Mouse (Mus musculus) lung, embryonic 15.5 days (tissue): Measurements from ENCODE around the gene Cblc. TPM values are rescaled to one million over a fixed set of nuclear protein-coding genes. Genes with fewer than 3 reads are reported as not detected.

Experiments used
- ATAC-seq: fragments of 200-750 bp; cut with Nextera tagmentation; 2 replicates; pipeline ENCODE4 v1.8.0; 2017; ENCODE audit warnings: moderate number of reproducible peaks, borderline replicate concordance; ENCODE audit not compliant: low FRiP score, low TSS enrichment; ENCODE audit errors: extremely low read depth
- H3K27ac ChIP-seq: fragments of 300-500 bp; sonication (generic); 2 replicates; pipeline ENCODE4 v1.5.1; 2015; ENCODE audit warnings: moderate library complexity, mild to moderate bottlenecking, inconsistent platforms
- H3K27me3 ChIP-seq: fragments of 300-500 bp; sonication (generic); 2 replicates; pipeline ENCODE4 v1.6.1; 2015; ENCODE audit warnings: inconsistent platforms
- H3K36me3 ChIP-seq: fragments of 300-500 bp; sonication (generic); 2 replicates; pipeline ENCODE4 v1.6.1; 2015; ENCODE audit warnings: inconsistent platforms
- H3K4me1 ChIP-seq: fragments of 300-500 bp; sonication (generic); 2 replicates; pipeline ENCODE4 v1.6.1; 2015; ENCODE audit warnings: inconsistent platforms
- H3K4me2 ChIP-seq: fragments of 300-500 bp; sonication (generic); 2 replicates; pipeline ENCODE4 v1.6.1; 2015; ENCODE audit warnings: inconsistent platforms, mild to moderate bottlenecking, moderate library complexity
- H3K4me3 ChIP-seq: fragments of 300-500 bp; sonication (generic); 2 replicates; pipeline ENCODE4 v1.5.1; 2015; ENCODE audit warnings: mild to moderate bottlenecking, inconsistent platforms
- H3K9ac ChIP-seq: fragments of 300-500 bp; sonication (generic); 2 replicates; pipeline ENCODE4 v1.6.1; 2015; ENCODE audit warnings: inconsistent platforms
- H3K9me3 ChIP-seq: fragments of 300-500 bp; sonication (generic); 2 replicates; pipeline ENCODE4 v1.6.1; 2016; ENCODE audit warnings: inconsistent platforms
- WGBS: fragments of 180-500 bp; shearing (Covaris S2); methylation state at CpG from one replicate; pipeline ENCODE4 v1.1.7; 2015; 5-methylcytosine and 5-hydroxymethylcytosine counted together
- polyA plus RNA-seq: library from polyadenylated mRNA; unstranded; fragments of >200 nt; fragmentation: Nextera tagmentation; extraction: Ambion mirVana; gene quantifications from 2 replicates; pipeline ENCODE4 v1.2.1, GENCODE M21; 2015

Gene Cblc
- polyA plus RNA-seq, 1 experiment from 2014 or later: 15.2 TPM

DNA sequence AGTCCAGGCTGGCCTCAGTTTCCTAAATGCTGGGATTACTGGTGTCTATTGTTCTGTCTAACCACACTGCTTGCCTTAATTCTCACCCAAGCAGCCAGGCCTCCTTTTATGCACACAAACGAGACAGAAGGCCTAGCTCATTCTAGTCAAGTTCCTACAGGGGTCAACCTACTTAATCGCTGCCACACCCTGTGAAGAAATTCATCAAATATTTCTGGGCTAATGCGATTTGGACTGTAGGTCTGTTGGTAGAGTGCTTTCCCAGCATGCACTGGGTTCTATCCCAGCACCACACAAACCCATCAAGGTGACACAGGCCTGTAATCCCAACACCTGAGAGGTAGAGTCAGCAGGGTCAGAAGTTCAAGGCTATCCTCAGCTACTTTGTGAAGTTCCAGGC, 33.1 kb upstream of the Cblc start:
- H3K27me3 ChIP-seq: no peaks in the 10 kb centered on the region
- H3K9me3 ChIP-seq: no peaks in the 10 kb centered on the region
- H3K27ac ChIP-seq: no peak overlapping the region
- H3K4me1 ChIP-seq: peaks cover 23% of the 10 kb centered on the region
- 67% methylated on average over 3 of the region's 3 CpGs for WGBS
- no peak for ATAC-seq
- no peak overlapping the region for H3K4me2 ChIP-seq
- no peaks in the 10 kb centered on the region for H3K36me3 ChIP-seq
- no peak overlapping the region for H3K4me3 ChIP-seq
- H3K9ac ChIP-seq: no peak overlapping the region

- H3K4me1 ChIP-seq: peaks cover 47% of the 10 kb centered on the region
- WGBS: 51% methylated on average over 6 of the region's 6 CpGs
- H3K27ac ChIP-seq: no peak overlapping the region
- H3K4me2 ChIP-seq: no peak overlapping the region
- peaks cover 6% of the 10 kb centered on the region for H3K27me3 ChIP-seq
- no peaks in the 10 kb centered on the region for H3K9me3 ChIP-seq
- no peaks in the 10 kb centered on the region for H3K36me3 ChIP-seq
- H3K9ac ChIP-seq: 0 out of 2 replicates have a peak overlapping the region, but pooled peaks have one; percentile 8
- ATAC-seq: no peak
- H3K4me3 ChIP-seq: no peak overlapping the region
Measured at GRCm38 (mm10) chr7:19826756-19827155, 30.1 kb upstream of the Cblc start.

DNA sequence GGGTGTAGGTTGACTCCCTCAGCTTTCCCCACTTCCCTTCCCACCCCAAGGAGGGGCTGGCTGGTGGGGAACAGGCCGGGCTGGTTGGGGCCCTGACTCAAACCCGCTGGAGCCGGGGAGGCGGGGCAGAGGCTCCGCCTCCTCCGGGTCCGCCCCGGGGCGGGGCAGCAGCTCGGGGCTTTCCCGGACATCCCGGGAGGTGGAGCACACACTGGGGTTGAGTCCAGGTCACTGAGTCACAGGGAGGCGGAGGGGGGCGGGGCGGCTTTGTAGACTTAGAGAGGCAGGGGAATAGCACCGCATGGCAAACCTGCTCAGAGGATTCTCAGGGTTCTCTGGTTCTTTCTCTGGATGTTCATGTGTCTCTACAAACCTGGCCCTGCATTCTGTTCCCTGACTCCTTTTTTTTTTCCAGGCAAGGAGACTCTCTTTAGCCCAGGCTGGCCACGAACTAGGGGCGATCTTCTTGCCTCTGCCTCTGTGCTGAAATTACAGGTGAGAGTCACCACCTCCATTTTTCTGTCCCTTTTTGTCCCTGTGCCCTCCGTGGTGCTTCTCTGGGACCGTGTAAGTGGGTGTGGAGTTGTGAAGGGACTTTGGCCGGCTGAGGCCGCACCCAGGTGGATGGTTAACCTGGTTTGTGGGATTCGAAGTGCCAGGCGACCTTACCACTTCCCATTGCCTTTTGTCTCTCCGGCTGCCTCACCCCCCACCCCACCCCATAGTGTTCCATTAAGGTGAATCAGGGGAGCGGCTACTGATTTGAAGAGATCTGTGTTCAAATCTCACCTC, 27.8 kb upstream of the Cblc start:
- peaks cover 8% of the 10 kb centered on the region for H3K27me3 ChIP-seq
- H3K4me3 ChIP-seq: no peak overlapping the region
- no peaks in the 10 kb centered on the region for H3K36me3 ChIP-seq
- peak overlapping the region; percentile 25; the same call in 1 of the 2 replicates for H3K4me2 ChIP-seq
- peak overlapping the region; percentile 74 for H3K27ac ChIP-seq
- no peak overlapping the region for H3K9ac ChIP-seq
- 21% methylated on average over 26 of the region's 26 CpGs for WGBS
- peak; percentile 88 for ATAC-seq
- H3K9me3 ChIP-seq: no peaks in the 10 kb centered on the region
- H3K4me1 ChIP-seq: peaks cover 31% of the 10 kb centered on the region

GRCm38 (mm10) chr7:19823256-19824181, 26.9 kb upstream of the Cblc start:
- 23% methylated on average over 16 of the region's 16 CpGs for WGBS
- peaks cover 8% of the 10 kb centered on the region for H3K27me3 ChIP-seq
- H3K4me1 ChIP-seq: peaks cover 37% of the 10 kb centered on the region
- H3K9me3 ChIP-seq: no peaks in the 10 kb centered on the region
- H3K9ac ChIP-seq: no peak overlapping the region
- H3K36me3 ChIP-seq: no peaks in the 10 kb centered on the region
- ATAC-seq: peak; percentile 36
- H3K27ac ChIP-seq: peak overlapping the region; percentile 74
- H3K4me2 ChIP-seq: peak overlapping the region; percentile 25; the same call in 1 of the 2 replicates
- H3K4me3 ChIP-seq: no peak overlapping the region

DNA sequence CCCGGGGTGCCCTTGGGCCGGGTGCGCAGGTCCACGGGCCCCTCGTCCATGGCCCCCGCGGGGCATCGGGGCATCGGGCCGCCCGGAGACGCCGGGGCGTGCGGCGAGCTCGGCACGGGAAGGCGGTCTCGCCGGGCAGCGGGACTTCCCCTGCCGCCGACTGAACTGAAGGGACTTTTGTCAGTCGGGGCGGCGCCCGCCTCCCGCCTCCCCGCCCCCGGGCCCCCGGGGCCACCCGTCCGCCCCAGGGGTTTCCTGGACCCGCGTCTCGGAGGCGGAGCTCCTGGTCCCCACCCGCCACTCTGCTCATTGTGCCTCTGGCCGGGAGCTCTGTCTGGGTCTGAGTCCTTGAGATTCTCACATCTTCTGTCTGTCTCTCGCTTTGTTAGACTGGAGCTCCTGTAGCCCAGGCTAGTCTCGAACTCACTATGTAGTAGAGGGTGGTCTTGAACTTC, 26.0 kb upstream of the Cblc start, which contains the start of gene Bcl3:
Bcl3 (minus strand) TSS at position 167 of the 455 bp plus-strand sequence.
- H3K9me3 ChIP-seq: no peaks in the 10 kb centered on the region
- H3K9ac ChIP-seq: peak within 1 kb of the TSS; percentile 53
- under 1% methylated on average over 33 of the region's 42 CpGs for WGBS
- H3K27me3 ChIP-seq: peaks cover 8% of the 10 kb centered on the region
- ATAC-seq: peak; percentile 16; the same call in 1 of the 2 replicates
- H3K4me3 ChIP-seq: peak within 1 kb of the TSS; percentile 52
- H3K4me2 ChIP-seq: peak within 1 kb of the TSS; percentile 95
- peaks cover 46% of the 10 kb centered on the region for H3K4me1 ChIP-seq
- no peaks in the 10 kb centered on the region for H3K36me3 ChIP-seq
- H3K27ac ChIP-seq: peak within 1 kb of the TSS; percentile 74

DNA sequence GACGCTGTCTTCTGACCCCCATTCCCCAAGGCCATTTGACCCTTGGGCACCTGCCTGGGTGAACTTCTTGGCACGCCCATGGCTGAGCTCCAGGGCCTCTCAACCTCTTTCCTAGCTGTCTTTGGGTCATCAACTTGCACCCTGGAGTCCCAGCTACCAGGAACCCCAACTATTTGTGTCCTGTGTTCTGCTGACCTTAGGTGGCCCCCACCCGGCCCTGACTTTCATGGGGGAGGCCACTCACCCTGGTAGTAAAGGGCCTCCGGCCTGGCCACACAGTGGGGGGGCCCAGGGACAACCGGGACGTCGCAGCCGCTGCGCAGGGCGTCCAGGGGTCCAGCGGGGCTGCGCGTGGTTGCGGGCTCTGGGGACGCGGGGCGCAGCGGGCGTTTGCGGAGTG, 25.6 kb upstream of the Cblc start:
- Histone ChIP-seq H3K4me1 (peaks cover 50% of the 10 kb centered on the region), H3K27me3 (peaks cover 8% of the 10 kb centered on the region)
- WGBS: 6% methylated on average over 20 of the region's 20 CpGs

DNA sequence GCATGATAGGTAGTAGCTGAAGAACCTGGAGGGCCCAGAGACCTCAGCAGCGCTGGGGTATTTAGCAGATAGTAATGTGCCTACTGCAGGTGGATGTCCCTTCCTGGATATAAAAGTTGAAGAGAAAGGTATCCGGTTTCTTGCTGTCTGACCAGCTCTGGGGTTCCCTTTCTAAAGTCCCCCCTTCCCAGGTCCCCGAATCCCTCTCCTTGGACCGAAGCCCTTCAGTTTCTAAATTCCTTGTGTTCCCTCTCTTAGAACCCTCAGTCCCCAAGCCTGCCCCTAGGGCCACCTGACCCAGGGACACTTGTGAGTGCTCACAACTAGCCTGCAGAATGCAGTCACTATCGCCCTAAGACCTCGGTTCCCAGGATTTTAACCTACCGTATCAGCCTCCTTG, 25.0 kb upstream of the Cblc start:
- H3K4me3 ChIP-seq: no peak overlapping the region
- H3K9ac ChIP-seq: no peak overlapping the region
- H3K27ac ChIP-seq: no peak overlapping the region
- peaks cover 8% of the 10 kb centered on the region for H3K27me3 ChIP-seq
- ATAC-seq: no peak
- no peaks in the 10 kb centered on the region for H3K9me3 ChIP-seq
- peak overlapping the region; percentile 95 for H3K4me2 ChIP-seq
- H3K36me3 ChIP-seq: no peaks in the 10 kb centered on the region
- peaks cover 52% of the 10 kb centered on the region for H3K4me1 ChIP-seq
- WGBS: 77% methylated on average over 7 of the region's 7 CpGs

More for the DNA sequence above, 25.6 kb upstream of the Cblc start:
- Histone ChIP-seq H3K9me3 (no peaks in the 10 kb centered on the region), H3K36me3 (no peaks in the 10 kb centered on the region), H3K4me3 (peak overlapping the region; percentile 52), H3K4me2 (peak overlapping the region; percentile 95), H3K9ac (peak overlapping the region; percentile 53), H3K27ac (no peak overlapping the region)
- ATAC-seq: no peak

DNA sequence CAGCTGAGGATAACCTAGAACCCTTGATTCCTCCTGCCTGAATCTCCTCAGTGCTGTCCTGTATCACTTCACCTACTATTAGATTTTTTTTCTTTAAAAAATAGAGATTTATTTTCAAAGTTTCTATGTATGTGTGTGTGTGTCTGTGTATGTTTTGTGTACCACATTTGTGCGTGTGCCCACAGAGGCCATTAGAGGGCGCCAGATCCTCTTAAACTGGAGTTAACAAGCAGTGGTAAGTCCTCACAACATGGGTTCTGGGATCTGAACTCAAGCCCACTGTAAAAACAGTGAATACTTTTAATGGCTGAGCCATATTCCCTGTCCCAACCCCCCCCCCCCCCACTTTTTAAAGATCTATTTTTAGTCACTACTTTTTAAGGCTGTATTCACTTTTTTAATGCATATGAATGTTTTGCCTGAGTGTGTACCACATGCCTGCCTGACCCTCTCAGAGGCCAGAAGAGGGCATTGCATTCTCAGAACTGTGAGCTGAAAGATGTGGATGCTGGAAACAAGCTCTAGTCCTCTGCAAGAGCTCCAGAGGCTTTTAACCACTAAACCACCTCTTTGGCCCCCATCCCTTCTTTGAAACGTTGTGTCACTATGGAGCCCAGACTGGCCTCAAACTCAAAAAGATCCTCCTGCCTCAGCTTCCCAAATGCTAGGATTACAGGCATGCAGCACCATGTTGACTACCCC, 23.9 kb upstream of the Cblc start:
- 73% methylated on average over 3 of the region's 3 CpGs for WGBS
- no peaks in the 10 kb centered on the region for H3K36me3 ChIP-seq
- H3K27me3 ChIP-seq: peaks cover 8% of the 10 kb centered on the region
- H3K4me3 ChIP-seq: no peak overlapping the region
- H3K9ac ChIP-seq: no peak overlapping the region
- ATAC-seq: no peak
- peaks cover 62% of the 10 kb centered on the region for H3K4me1 ChIP-seq
- no peaks in the 10 kb centered on the region for H3K9me3 ChIP-seq
- H3K27ac ChIP-seq: no peak overlapping the region
- H3K4me2 ChIP-seq: no peak overlapping the region

- H3K4me1 ChIP-seq: peaks cover 55% of the 10 kb centered on the region
- no peak overlapping the region for H3K4me3 ChIP-seq
- peaks cover 8% of the 10 kb centered on the region for H3K27me3 ChIP-seq
- H3K9ac ChIP-seq: no peak overlapping the region
- WGBS: 78% methylated on average over 7 of the region's 7 CpGs
- no peak for ATAC-seq
- no peaks in the 10 kb centered on the region for H3K9me3 ChIP-seq
- no peak overlapping the region for H3K27ac ChIP-seq
- no peaks in the 10 kb centered on the region for H3K36me3 ChIP-seq
- no peak overlapping the region for H3K4me2 ChIP-seq
Measured at GRCm38 (mm10) chr7:19818875-19819274, 22.3 kb upstream of the Cblc start.

DNA sequence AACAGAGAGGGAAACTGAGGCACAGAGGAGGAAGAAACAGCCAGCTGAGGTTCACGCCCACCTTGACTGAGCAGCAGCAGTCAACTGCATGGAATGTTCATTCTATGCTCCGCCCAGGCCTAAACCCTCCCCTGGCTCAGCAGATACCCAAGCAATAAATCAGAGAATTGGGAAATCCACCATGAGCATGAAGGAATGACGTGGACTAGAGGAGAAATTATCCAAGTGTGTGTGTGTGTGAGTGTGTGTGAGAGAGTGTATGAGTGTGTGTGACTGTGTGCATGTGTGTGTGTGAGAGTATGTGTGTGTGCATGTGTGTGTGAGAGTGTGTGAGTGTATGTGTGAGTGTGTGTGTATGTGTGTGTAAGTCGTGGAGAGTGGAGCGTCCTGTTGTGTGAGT, 21.8 kb upstream of the Cblc start:
- no peak overlapping the region for H3K4me3 ChIP-seq
- H3K27ac ChIP-seq: peak overlapping the region; percentile 92; the same call in 1 of the 2 replicates
- H3K9me3 ChIP-seq: no peaks in the 10 kb centered on the region
- peaks cover 8% of the 10 kb centered on the region for H3K27me3 ChIP-seq
- peaks cover 51% of the 10 kb centered on the region for H3K4me1 ChIP-seq
- no peak for ATAC-seq
- no peak overlapping the region for H3K9ac ChIP-seq
- WGBS: 62% methylated on average over 5 of the region's 5 CpGs
- no peak overlapping the region for H3K4me2 ChIP-seq
- H3K36me3 ChIP-seq: no peaks in the 10 kb centered on the region

DNA sequence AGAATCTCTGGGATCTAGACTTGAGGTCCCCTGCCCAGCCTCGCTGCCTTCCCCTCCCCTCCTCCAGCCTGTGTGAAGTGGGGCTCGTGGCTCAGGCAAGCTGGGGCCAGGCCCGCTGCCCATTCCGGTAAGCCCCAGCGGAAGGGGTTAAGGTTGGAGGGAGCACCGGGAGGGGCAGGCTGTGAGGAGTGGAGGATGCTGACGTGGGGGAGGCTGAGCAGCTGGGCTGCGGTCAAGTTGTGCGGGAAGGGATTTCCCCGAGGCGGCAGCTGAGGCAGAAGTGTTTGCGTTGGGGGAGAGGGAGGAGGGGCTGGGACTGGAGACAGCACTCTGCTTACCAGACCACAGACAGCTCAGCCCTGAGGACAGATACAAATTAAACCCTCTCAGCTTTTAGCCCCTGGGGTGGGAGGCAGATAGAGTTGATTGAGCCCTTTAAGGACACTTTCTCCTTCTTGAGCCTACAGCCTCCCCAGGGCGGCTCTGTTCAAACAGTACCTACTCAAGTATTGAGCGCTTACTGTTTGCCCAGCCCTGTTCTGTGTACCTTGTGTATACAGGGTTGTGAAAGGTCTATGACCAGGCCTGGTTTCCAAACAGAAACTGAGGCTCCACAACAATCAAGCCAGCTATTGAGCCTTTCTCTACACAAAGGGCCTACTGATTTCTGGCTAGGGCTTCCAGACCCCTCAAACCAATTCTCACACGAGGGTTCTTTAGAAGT, 20.9 kb upstream of the Cblc start:
- no peaks in the 10 kb centered on the region for H3K36me3 ChIP-seq
- H3K4me3 ChIP-seq: peak overlapping the region; percentile 45
- peaks cover 8% of the 10 kb centered on the region for H3K27me3 ChIP-seq
- WGBS: 6% methylated on average over 15 of the region's 15 CpGs
- H3K27ac ChIP-seq: peak overlapping the region; percentile 92
- H3K9ac ChIP-seq: peak overlapping the region; percentile 47
- ATAC-seq: peak; percentile 75
- peaks cover 44% of the 10 kb centered on the region for H3K4me1 ChIP-seq
- H3K4me2 ChIP-seq: peak overlapping the region; percentile 80
- no peaks in the 10 kb centered on the region for H3K9me3 ChIP-seq
